Comparison of ENCODE assay signal across 19 mouse cellular contexts in genomic region chr6:65470320-65470719, GRCm38 (mm10). TPM values are rescaled to one million over a fixed set of nuclear protein-coding genes. Genes with fewer than 3 reads are reported as not detected.
DNase-seq lines count a peak whose midpoint lies in the region; ATAC-seq and TF ChIP-seq lines count a peak whose summit lies in the region.
"Had no signal": no experiment of that assay in that cellular context is flagged by ENCODE, and none has a peak within 500 bp of the region (broad histone marks: within the 10 kb centered on the region; RNA-seq: fewer than 3 reads in every experiment).

No protein-coding gene starts in this region.

- 63% methylated on average over 5 of the region's 5 CpGs for WGBS in forebrain, postnatal 0 days
- 83% methylated on average over 5 of the region's 5 CpGs for WGBS in forebrain, embryonic 11.5 days
- WGBS in hindbrain, embryonic 16.5 days = 61% methylated on average over 5 of the region's 5 CpGs
- 67% methylated on average over 5 of the region's 5 CpGs for WGBS in hindbrain, postnatal 0 days
- WGBS in neural tube, embryonic 13.5 days = 73% methylated on average over 5 of the region's 5 CpGs

- no peak overlapping the region for H3K4me2 ChIP-seq in forebrain, postnatal 0 days (ENCODE audit: low read depth)
- no peak overlapping the region for H3K4me2 ChIP-seq in forebrain, embryonic 11.5 days (ENCODE audit: low read depth, low read length, severe bottlenecking)
- H3K4me2 ChIP-seq in hindbrain, embryonic 16.5 days (ENCODE audit: low read length) = no peak overlapping the region
- H3K4me2 ChIP-seq in hindbrain, postnatal 0 days (ENCODE audit: low read depth, low read length) = no peak overlapping the region
- H3K4me2 ChIP-seq in neural tube, embryonic 13.5 days = no peak overlapping the region
- H3K4me2 ChIP-seq: heart, embryonic 13.5 days had no signal

- ATAC-seq in forebrain, postnatal 0 days = peak; percentile 20; the same call in 1 of the 2 replicates
- no peak for ATAC-seq in forebrain, embryonic 11.5 days (replicated peaks; ENCODE audit: low FRiP score)
- ATAC-seq in hindbrain, embryonic 16.5 days = peak; percentile 72
- ATAC-seq in hindbrain, postnatal 0 days = no peak
- peak; percentile 53; the same call in 1 of the 2 replicates for ATAC-seq in neural tube, embryonic 13.5 days (ENCODE audit: low read depth)
- ATAC-seq: intestine, postnatal 0 days had no signal

- no peaks in the 10 kb centered on the region for H3K4me1 ChIP-seq in forebrain, postnatal 0 days (ENCODE audit: insufficient read depth)
- no peaks in the 10 kb centered on the region for H3K4me1 ChIP-seq in forebrain, embryonic 11.5 days (replicated peaks; ENCODE audit: control insufficient read depth, insufficient read depth, low read length)
- H3K4me1 ChIP-seq in hindbrain, embryonic 16.5 days (ENCODE audit: control insufficient read depth, insufficient read depth, low read depth, low read length) = no peaks in the 10 kb centered on the region
- H3K4me1 ChIP-seq in hindbrain, postnatal 0 days (ENCODE audit: insufficient read depth, low read length) = no peaks in the 10 kb centered on the region
- no peaks in the 10 kb centered on the region for H3K4me1 ChIP-seq in neural tube, embryonic 13.5 days (replicated peaks)
- H3K4me1 ChIP-seq: embryonic facial prominence, embryonic 10.5 days; heart, embryonic 13.5 days had no signal

- no peak overlapping the region for H3K27ac ChIP-seq in forebrain, postnatal 0 days (ENCODE audit: low read depth, low read length)
- no peak overlapping the region for H3K27ac ChIP-seq in forebrain, embryonic 11.5 days (ENCODE audit: low read depth, low read length)
- no peak overlapping the region for H3K27ac ChIP-seq in hindbrain, embryonic 16.5 days (ENCODE audit: low read depth, low read length)
- H3K27ac ChIP-seq in hindbrain, postnatal 0 days = no peak overlapping the region
- H3K27ac ChIP-seq in neural tube, embryonic 13.5 days (replicated peaks) = no peak overlapping the region
- H3K27ac ChIP-seq: embryonic facial prominence, embryonic 10.5 days; heart, embryonic 13.5 days had no signal

- no peak for DNase-seq in forebrain, postnatal 0 days
- no peak for DNase-seq in forebrain, embryonic 11.5 days (ENCODE audit: low spot score)
- no peak for DNase-seq in hindbrain, postnatal 0 days (ENCODE audit: low spot score)
- no peak for DNase-seq in neural tube, embryonic 10.5 days (ENCODE audit: extremely low spot score, low spot score)
- DNase-seq in Muller cell, postnatal 12 days (ENCODE audit: inconsistent ontology term) = no peak
- DNase-seq: adrenal gland, adult 2 months; adrenal gland, postnatal 25 days; cerebellum, adult 2 months; cerebellum, postnatal 10 days; gastrocnemius, postnatal 36 days; heart, adult 11 months; heart, postnatal 36 days had no signal

- H3K9ac ChIP-seq in forebrain, postnatal 0 days = no peak overlapping the region
- H3K9ac ChIP-seq in forebrain, embryonic 11.5 days (ENCODE audit: low read length) = no peak overlapping the region
- H3K9ac ChIP-seq in hindbrain, embryonic 16.5 days (ENCODE audit: low read depth, low read length) = no peak overlapping the region
- no peak overlapping the region for H3K9ac ChIP-seq in hindbrain, postnatal 0 days (replicated peaks; ENCODE audit: low read length)
- no peak overlapping the region for H3K9ac ChIP-seq in neural tube, embryonic 13.5 days
- H3K9ac ChIP-seq: heart, embryonic 13.5 days had no signal

- H3K9me3 ChIP-seq in forebrain, postnatal 0 days (ENCODE audit: low read length) = no peaks in the 10 kb centered on the region
- H3K9me3 ChIP-seq in forebrain, embryonic 11.5 days (ENCODE audit: control insufficient read depth, low read length) = no peaks in the 10 kb centered on the region
- H3K9me3 ChIP-seq in hindbrain, embryonic 16.5 days (ENCODE audit: control insufficient read depth, low read length) = no peaks in the 10 kb centered on the region
- no peaks in the 10 kb centered on the region for H3K9me3 ChIP-seq in hindbrain, postnatal 0 days (ENCODE audit: low read length)
- no peaks in the 10 kb centered on the region for H3K9me3 ChIP-seq in neural tube, embryonic 13.5 days
- H3K9me3 ChIP-seq: embryonic facial prominence, embryonic 10.5 days; heart, embryonic 13.5 days had no signal

- TF ChIP-seq CTCF in forebrain, postnatal 0 days (IDR thresholded peaks at IDR 0.05; ENCODE audit: low read depth) = no peak
- no peak for TF ChIP-seq CTCF in hindbrain, postnatal 0 days (IDR thresholded peaks at IDR 0.05; ENCODE audit: low read depth)

- H3K36me3 ChIP-seq in forebrain, postnatal 0 days (ENCODE audit: insufficient read depth) = no peaks in the 10 kb centered on the region
- H3K36me3 ChIP-seq in forebrain, embryonic 11.5 days (ENCODE audit: control insufficient read depth, insufficient read depth, low read length) = no peaks in the 10 kb centered on the region
- H3K36me3 ChIP-seq in hindbrain, embryonic 16.5 days (ENCODE audit: control insufficient read depth, insufficient read depth, low read length) = no peaks in the 10 kb centered on the region
- no peaks in the 10 kb centered on the region for H3K36me3 ChIP-seq in hindbrain, postnatal 0 days (ENCODE audit: insufficient read depth, low read length)
- no peaks in the 10 kb centered on the region for H3K36me3 ChIP-seq in neural tube, embryonic 13.5 days
- H3K36me3 ChIP-seq: embryonic facial prominence, embryonic 10.5 days; heart, embryonic 13.5 days had no signal

- H3K4me3 ChIP-seq in forebrain, postnatal 0 days (ENCODE audit: low read depth, low read length) = no peak overlapping the region
- no peak overlapping the region for H3K4me3 ChIP-seq in forebrain, embryonic 11.5 days (ENCODE audit: low read depth, low read length)
- H3K4me3 ChIP-seq in hindbrain, embryonic 16.5 days (ENCODE audit: low read length) = no peak overlapping the region
- no peak overlapping the region for H3K4me3 ChIP-seq in hindbrain, postnatal 0 days (ENCODE audit: low read length)
- H3K4me3 ChIP-seq in neural tube, embryonic 13.5 days = no peak overlapping the region
- H3K4me3 ChIP-seq: embryonic facial prominence, embryonic 10.5 days; heart, embryonic 13.5 days had no signal

- no peaks in the 10 kb centered on the region for H3K27me3 ChIP-seq in forebrain, postnatal 0 days (ENCODE audit: insufficient read depth, low read length)
- H3K27me3 ChIP-seq in forebrain, embryonic 11.5 days (ENCODE audit: control insufficient read depth, insufficient read depth, low read length) = no peaks in the 10 kb centered on the region
- H3K27me3 ChIP-seq in hindbrain, embryonic 16.5 days (replicated peaks; ENCODE audit: control insufficient read depth, insufficient read depth, low read length) = no peaks in the 10 kb centered on the region
- no peaks in the 10 kb centered on the region for H3K27me3 ChIP-seq in hindbrain, postnatal 0 days (ENCODE audit: insufficient read depth, low read length)
- H3K27me3 ChIP-seq in neural tube, embryonic 13.5 days = no peaks in the 10 kb centered on the region
- H3K27me3 ChIP-seq: CH12.LX; heart, embryonic 13.5 days had no signal

RNA-seq across cellular contexts. Expression of gene Tnip3, which starts 54.8 kb away (rescaled TPM):
- not detected in 2 replicates for total RNA-seq in forebrain, postnatal 0 days (2014; rRNA removed)
- 0.07 and 0.14 TPM in 2 replicates for polyA plus RNA-seq in forebrain, postnatal 0 days (2015; fragmentation: Nextera tagmentation; extraction: Ambion mirVana)
- 0.17 TPM in 1 of 2 replicates, not detected in the other for polyA plus RNA-seq in forebrain, embryonic 11.5 days (2014; fragmentation: Nextera tagmentation; extraction: Ambion mirVana)
- polyA plus RNA-seq in hindbrain, embryonic 16.5 days (2015; fragmentation: Nextera tagmentation; extraction: Ambion mirVana) = not detected in 2 replicates
- total RNA-seq in hindbrain, postnatal 0 days (2014; rRNA removed) = not detected in 2 replicates
- polyA plus RNA-seq in hindbrain, postnatal 0 days (2015; fragmentation: Nextera tagmentation; extraction: Ambion mirVana) = not detected in 2 replicates
- not detected in 2 replicates for polyA plus RNA-seq in neural tube, embryonic 13.5 days (2015; fragmentation: Nextera tagmentation; extraction: Ambion mirVana)
- total RNA-seq: gastrocnemius, adult 8-10 months; gastrocnemius, postnatal 36 days had no signal
- polyA plus RNA-seq: adrenal gland, adult 2 months; cerebellum, adult 2 months; embryonic facial prominence, embryonic 10.5 days had no signal

Comparison
In these comparisons a context has a peak if more than half of its experiments do, and no peak if none do; other contexts are left out.
1. ATAC-seq: peak in forebrain, postnatal 0 days (single experiment), hindbrain, embryonic 16.5 days (single experiment) and neural tube, embryonic 13.5 days (single experiment); none in forebrain, embryonic 11.5 days (single experiment) and hindbrain, postnatal 0 days (single experiment).